Mouse (Mus musculus) kidney, adult 18-20 months (tissue): Measurements from ENCODE around the gene Vmn1r206.
"Not testable (repeated sequence)": the region's sequence is repeated elsewhere in the genome, so short reads cannot be mapped to it uniquely, and the experiment has no call there.

ENCODE experiments used
- DNase-seq: peaks from one replicate; pipeline ENCODE4 v3.0.0; 2021

Vmn1r206 gene

GRCm38 (mm10) chr13:22624151-22624550 is at the start of gene Vmn1r206:
Gene Vmn1r206 (minus strand): TSS chr13:22624251.
- not testable (repeated sequence) for DNase-seq

GRCm38 (mm10) chr13:22592900-22593299 is 31.2 kb downstream of the Vmn1r206 start, which contains the start of gene Vmn1r205:
Gene Vmn1r205 (minus strand): TSS chr13:22593000.
- no peak for DNase-seq

DNA sequence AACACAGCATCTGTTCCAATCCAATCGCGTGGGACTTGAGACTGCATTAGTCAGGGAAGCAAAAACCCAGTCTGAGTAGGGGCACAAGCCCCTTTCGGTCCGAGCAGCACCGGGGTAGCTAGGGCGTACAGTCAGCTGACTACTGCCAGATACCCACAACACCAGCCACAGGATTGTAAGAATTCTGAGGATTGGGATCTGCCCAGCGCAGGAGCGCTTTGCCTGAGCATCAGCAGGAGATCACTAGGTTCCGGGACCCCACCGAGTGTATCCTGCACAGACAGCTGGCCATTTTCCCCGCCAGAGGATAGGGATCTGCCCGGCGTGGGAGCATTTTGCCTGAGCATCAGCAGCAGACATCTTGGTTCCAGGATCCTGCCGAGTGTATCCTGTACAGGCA is 40.7 kb downstream of the Vmn1r206 start:
- not testable (repeated sequence) for DNase-seq

DNA sequence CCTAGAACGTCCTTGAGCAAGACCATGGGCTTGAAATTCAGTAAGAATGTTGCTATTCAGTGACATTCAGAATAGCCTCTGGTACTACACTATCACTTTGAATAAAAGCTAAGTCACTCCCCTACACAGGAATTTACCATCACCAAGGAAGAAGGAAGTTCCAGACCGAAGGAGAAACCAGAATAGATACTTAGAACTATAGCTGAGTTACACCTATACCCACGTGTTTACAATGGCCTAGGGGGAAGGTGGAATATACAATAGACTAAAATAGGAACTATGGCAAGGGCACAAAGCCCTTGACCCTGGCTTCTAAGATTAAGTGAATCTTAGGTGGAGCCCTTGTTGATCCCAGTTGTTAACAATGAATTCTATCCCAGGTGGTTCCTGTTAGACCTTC is 49.1 kb downstream of the Vmn1r206 start:
- not testable (repeated sequence) for DNase-seq
